Mouse (Mus musculus) T-cell, adult 66 days (primary cell): ENCODE measurements around the gene Bclaf1. TPM values are rescaled to one million over a fixed set of nuclear protein-coding genes. Genes with fewer than 3 reads are reported as not detected.

Experiments used
- total RNA-seq, 2 experiments: library from RNA; stranded (reverse); gene quantifications; 3 replicates in 1 of 2; 4 replicates in 1 of 2; pipeline ENCODE4 v1.2.4; 2023

Bclaf1 gene
- 100 to 1,000 TPM; 231 to 235 TPM for total RNA-seq

DNA sequence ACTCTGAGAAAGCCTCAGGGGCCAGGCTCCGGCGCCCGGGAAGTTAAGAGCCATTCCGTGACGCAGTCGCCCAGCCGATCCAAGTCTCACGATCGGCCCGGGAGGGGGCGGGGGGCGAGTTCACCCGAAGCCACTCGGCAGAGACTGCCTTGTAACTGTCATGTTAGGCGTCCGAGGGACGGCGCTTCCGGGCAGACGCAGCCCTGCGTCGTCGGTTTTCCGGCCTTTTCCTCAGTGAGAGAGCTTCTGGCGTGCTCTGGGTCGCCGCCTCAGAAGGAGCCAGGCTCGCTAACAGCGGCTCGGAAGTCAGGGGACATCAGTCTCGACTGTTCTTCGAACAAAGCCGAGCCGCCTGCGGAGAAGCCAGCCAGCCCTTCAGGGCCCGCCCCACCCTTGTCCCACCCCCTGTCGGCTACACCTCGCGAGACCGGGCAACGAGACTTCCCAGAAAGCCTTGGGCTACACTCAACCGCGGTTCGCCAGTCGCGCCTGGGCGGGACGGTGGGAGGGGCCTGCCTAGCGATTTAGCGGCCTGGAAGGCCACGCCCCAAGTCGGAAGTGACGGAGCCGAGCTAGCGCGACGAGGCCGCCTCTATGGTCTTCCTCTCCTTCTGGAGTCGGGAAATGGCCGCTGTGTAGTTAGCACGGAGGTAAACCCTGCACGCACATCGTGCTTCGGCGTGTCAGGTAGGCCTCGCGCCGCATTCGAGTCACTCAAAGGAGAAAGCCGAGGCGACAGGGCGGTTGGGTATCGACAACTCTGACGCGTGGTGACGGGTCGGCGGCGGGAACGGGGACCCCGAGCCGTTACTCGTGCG lies at the start of gene Bclaf1:
TSS of gene Bclaf1 (plus strand) at position 552 of the 818 bp plus-strand sequence.

DNA sequence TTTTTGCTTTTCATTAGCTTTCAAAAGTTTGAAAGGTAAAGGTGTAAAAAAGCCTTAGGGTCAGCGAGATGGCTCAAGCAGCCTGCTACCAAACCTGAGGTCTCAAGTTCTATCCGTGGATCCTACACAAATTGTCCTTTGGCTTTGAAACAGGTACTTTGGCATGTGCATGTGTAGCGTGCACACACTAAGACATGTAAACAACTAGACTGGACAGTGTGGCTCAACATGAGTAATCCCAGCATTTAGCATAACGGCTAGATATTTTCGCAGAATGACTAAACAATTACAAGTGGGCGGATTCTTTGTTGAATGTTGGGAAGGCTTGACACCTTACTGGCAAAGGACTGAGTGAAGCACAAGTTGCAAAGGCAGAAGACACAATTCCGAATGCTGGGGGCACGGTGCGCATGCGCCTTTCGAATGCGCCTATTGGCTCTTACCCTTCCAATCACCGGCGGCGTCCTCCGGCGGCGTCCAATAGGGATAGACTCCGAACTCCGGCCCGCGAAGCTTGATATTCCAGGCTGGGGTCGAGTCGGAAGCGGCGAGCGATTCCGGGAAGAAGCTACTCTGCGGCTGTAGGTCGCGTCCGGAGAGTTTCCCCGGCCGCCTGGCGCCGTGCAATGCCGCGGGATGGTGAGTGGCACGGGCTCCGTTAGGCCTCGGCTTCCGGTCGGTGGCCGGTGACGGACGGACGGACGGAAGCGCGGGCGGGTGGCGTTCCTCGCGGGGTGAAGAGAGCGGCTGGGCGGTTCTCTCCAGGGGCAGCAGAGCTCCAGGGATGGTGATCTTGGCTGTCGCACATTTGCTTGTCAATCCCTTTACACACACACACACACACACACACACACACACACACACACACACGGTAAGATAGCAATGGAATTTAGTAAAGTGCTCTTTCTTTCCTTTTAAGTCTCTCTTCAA lies 35.3 kb downstream of the Bclaf1 start, which contains the start of gene Mtfr2:
TSS of gene Mtfr2 (plus strand) at position 486 of the 930 bp plus-strand sequence.

Other genes starting within 250 kb of the Bclaf1 start
- gene Map7, start 164.0 kb upstream of the Bclaf1 start, total RNA-seq = 1 to 10 TPM; 8.6 to 9.2 TPM
- gene Mtfr2, start 35.3 kb downstream of the Bclaf1 start, total RNA-seq = 1 to 10 TPM; 2.4 to 3.6 TPM